Mouse (Mus musculus): ENCODE results near the gene Gm34653.

DNA sequence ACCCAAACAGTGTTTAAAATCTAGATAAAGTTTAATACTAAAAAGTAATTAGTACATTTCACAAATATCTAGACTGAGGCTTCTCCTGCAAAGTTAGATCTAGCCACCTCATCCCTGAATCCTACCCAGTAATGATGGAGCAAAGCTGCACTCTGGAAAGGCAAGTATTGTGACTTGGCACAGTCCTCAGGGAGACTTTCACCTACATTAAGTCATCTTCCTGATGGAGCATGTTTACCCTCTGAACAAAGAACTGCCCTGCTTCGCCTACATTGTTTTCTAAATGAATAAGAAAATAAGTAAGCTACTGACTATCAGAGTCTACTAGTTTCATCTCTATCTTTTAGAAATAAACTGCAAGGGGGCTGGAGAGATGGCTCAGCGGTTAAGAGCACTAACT is 14.3 kb upstream of the Gm34653 start:
- TF ChIP-seq CTCF (IDR thresholded peaks at IDR 0.05) (no peak), POLR2A (IDR thresholded peaks at IDR 0.05; ENCODE audit: insufficient read depth, low read depth, low read length) (no peak)

All from heart, adult 2 months (tissue).